24 mouse cellular contexts compared by ENCODE assay signal in genomic region chr17:45306506-45306905, GRCm38 (mm10).
DNase-seq lines count a peak whose midpoint lies in the region; ATAC-seq lines count a peak whose summit lies in the region.
"Had no signal": no experiment of that assay in that cellular context is flagged by ENCODE, and none has a peak within 500 bp of the region (broad histone marks: within the 10 kb centered on the region; RNA-seq: fewer than 3 reads in every experiment).

No protein-coding gene starts in this region.

- H3K9me3 ChIP-seq in kidney, embryonic 16.5 days (ENCODE audit: low read length), result peaks cover 7% of the 10 kb centered on the region; the same call in 1 of the 2 replicates
- H3K9me3 ChIP-seq: hindbrain, embryonic 12.5 days had no signal

- H3K36me3 ChIP-seq in kidney, embryonic 16.5 days (ENCODE audit: insufficient read depth, low read length), result no peaks in the 10 kb centered on the region
- H3K36me3 ChIP-seq: embryonic facial prominence, embryonic 12.5 days; embryonic facial prominence, embryonic 15.5 days; hindbrain, embryonic 12.5 days had no signal

- no peak for ATAC-seq in kidney, embryonic 16.5 days (ENCODE audit: low FRiP score, low TSS enrichment)
- ATAC-seq: forebrain, embryonic 14.5 days; forebrain, postnatal 0 days; Patski had no signal

- H3K4me3 ChIP-seq in kidney, embryonic 16.5 days (ENCODE audit: low read length), result no peak overlapping the region
- H3K4me3 ChIP-seq: embryonic facial prominence, embryonic 12.5 days; embryonic facial prominence, embryonic 15.5 days; gastrocnemius, adult 2 months; hindbrain, embryonic 12.5 days had no signal

- no peak overlapping the region for H3K4me2 ChIP-seq in kidney, embryonic 16.5 days (replicated peaks; ENCODE audit: low read depth, low read length)
- H3K4me2 ChIP-seq: embryonic facial prominence, embryonic 12.5 days; embryonic facial prominence, embryonic 15.5 days; heart, embryonic 11.5 days; hindbrain, embryonic 12.5 days had no signal

- peak; percentile 35 for DNase-seq in kidney, postnatal 10 days
- DNase-seq in left cerebral cortex, postnatal 4 days, result peak; percentile 25
- no peak for DNase-seq in left cerebral cortex, adult 8-10 months (ENCODE audit: low spot score in 2 of 2)
- DNase-seq in lung, postnatal 10 days, result peak; percentile 36
- no peak for DNase-seq in lung, postnatal 36 days
- peak; percentile 7 for DNase-seq in NIH3T3 (ENCODE audit: low read depth)
- no peak for DNase-seq in testis, postnatal 10 days (ENCODE audit: low spot score)
- DNase-seq: adrenal gland, adult 2 months; adrenal gland, postnatal 14 days; cerebellum, adult 11 months; cerebellum, adult 2 months; cerebellum, adult 9-11 months; cerebellum, postnatal 25 days; forebrain, postnatal 0 days; gastrocnemius, adult 2 months; gastrocnemius, postnatal 14 days; heart, adult 11 months had no signal

- intact Hi-C loops in left cerebral cortex, postnatal 4 days (cut with DNase I), result no loop called here

- no peak overlapping the region for H3K9ac ChIP-seq in kidney, embryonic 16.5 days (replicated peaks; ENCODE audit: low read length)
- H3K9ac ChIP-seq: embryonic facial prominence, embryonic 12.5 days; embryonic facial prominence, embryonic 15.5 days; forebrain, postnatal 0 days; hindbrain, embryonic 12.5 days had no signal

- H3K27me3 ChIP-seq in kidney, embryonic 16.5 days (ENCODE audit: insufficient read depth, low read length), result no peaks in the 10 kb centered on the region
- H3K27me3 ChIP-seq: embryonic facial prominence, embryonic 12.5 days; embryonic facial prominence, embryonic 15.5 days; hindbrain, embryonic 12.5 days had no signal

- 48% methylated on average over 7 of the region's 7 CpGs for WGBS in kidney, embryonic 16.5 days

- no peak overlapping the region for H3K27ac ChIP-seq in kidney, embryonic 16.5 days (ENCODE audit: low read length)
- H3K27ac ChIP-seq: embryonic facial prominence, embryonic 12.5 days; embryonic facial prominence, embryonic 15.5 days; gastrocnemius, adult 2 months; hindbrain, embryonic 12.5 days had no signal

- no peaks in the 10 kb centered on the region for H3K4me1 ChIP-seq in kidney, embryonic 16.5 days (ENCODE audit: insufficient read depth, low read length)
- H3K4me1 ChIP-seq: embryonic facial prominence, embryonic 12.5 days; embryonic facial prominence, embryonic 15.5 days; hindbrain, embryonic 12.5 days had no signal

Comparison
In these comparisons a context has a peak if more than half of its experiments do, and no peak if none do; other contexts are left out.
1. DNase-seq: peak in kidney, postnatal 10 days (single experiment), left cerebral cortex, postnatal 4 days (single experiment), lung, postnatal 10 days (single experiment) and NIH3T3 (single experiment); none in left cerebral cortex, adult 8-10 months (0 of 2), lung, postnatal 36 days (single experiment) and testis, postnatal 10 days (single experiment).